Mouse (Mus musculus) liver, postnatal 0 days (tissue): ENCODE measurements around the gene Rsad1.

Experiments
- CTCF ChIP-seq: sonication (generic); IDR thresholded peaks from 2 replicates; pipeline ENCODE4 v1.5.1; 2016; ENCODE audit warnings: antibody characterized with exemption, low read depth
- EP300 ChIP-seq: IDR thresholded peaks from 2 replicates; pipeline ENCODE4 v1.6.1; 2016; ENCODE audit warnings: antibody characterized with exemption, low read depth, mild to moderate bottlenecking

GRCm38 (mm10) chr11:94501482-94501881 lies 47.6 kb downstream of the Rsad1 start:
- no peak for TF ChIP-seq EP300
- no peak for TF ChIP-seq CTCF
